Mouse (Mus musculus): Measurements from ENCODE around the gene Elp5. TPM values are rescaled to one million over a fixed set of nuclear protein-coding genes. Genes with fewer than 3 reads are reported as not detected.

The Elp5 gene
- total and polyA plus RNA-seq, 3 experiments, result 95.9 to 177 (median 119) TPM

DNA sequence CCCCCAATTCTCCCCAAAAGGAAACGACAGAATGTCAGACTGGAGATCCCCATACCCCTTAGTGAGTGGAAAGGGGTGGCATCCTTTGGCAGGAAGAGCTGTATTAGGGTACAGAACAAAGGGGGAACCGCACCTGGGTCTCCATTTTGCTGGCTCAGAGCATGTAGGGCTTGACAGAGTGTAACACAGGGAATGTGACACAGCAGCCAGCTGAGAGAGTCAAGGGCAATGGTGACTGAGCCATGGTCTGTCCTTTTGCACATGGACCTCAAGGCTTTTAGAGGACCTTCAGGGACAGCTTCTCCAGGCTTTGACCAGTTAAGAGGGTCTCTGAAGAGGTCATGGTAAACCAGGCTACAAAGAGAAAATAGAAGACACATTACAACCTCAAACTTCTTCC lies 7.4 kb downstream of the Elp5 start:
- Histone ChIP-seq H3K9me3 (replicated peaks; ENCODE audit: low read length) (peaks cover 2% of the 10 kb centered on the region), H3K79me2 (replicated peaks; ENCODE audit: control insufficient read depth, extremely low read depth, insufficient read depth, poor library complexity, severe bottlenecking) (peaks cover 16% of the 10 kb centered on the region), H3K4me1 (ENCODE audit: control insufficient read depth in 1 of 2, insufficient read depth in 2 of 2) (peaks cover 12 to 44% of the 10 kb centered on the region in 2 experiments), H3K36me3 (replicated peaks in 1 of 2; ENCODE audit: control insufficient read depth in 1 of 2, insufficient read depth in 1 of 2, low read length in 1 of 2) (peaks cover 47 to 75% of the 10 kb centered on the region in 2 experiments), H3K27me3 (replicated peaks) (no peaks in the 10 kb centered on the region), H3K4me2 (ENCODE audit: insufficient read depth, low read depth, poor library complexity, severe bottlenecking) (no peak overlapping the region), H3K9ac (ENCODE audit: insufficient read depth, low read depth) (no peak overlapping the region), H3K4me3 (replicated peaks in 1 of 3; ENCODE audit: low read depth in 2 of 3, low read length in 2 of 3, poor library complexity in 1 of 3) (no peak overlapping the region), H3K27ac (ENCODE audit: insufficient read depth, low read depth) (no peak overlapping the region)
- no peak for DNase-seq (ENCODE audit: extremely low read depth)
- dilution Hi-C loops (cut with MboI; ENCODE audit: extremely low pct_ligation_motif_present, extremely low pct_unique_long_range_greater_than_20kb, low sequenced_read_pairs) (no loop called here), in situ Hi-C loops (cut with MboI; ENCODE audit: low pct_ligation_motif_present, low pct_unique_long_range_greater_than_20kb, low sequenced_read_pairs) (no loop called here)
- TF ChIP-seq PAX5 (IDR thresholded peaks at IDR 0.05; ENCODE audit: low read length), result no peak
- TF ChIP-seq MAZ (IDR thresholded peaks at IDR 0.05; ENCODE audit: low read depth, low read length), result no peak
- TF ChIP-seq HCFC1 (IDR thresholded peaks at IDR 0.05; ENCODE audit: low read depth, low read length), result no peak
- TF ChIP-seq BHLHE40 (IDR thresholded peaks at IDR 0.05; ENCODE audit: low read depth, low read length), result no peak
- TF ChIP-seq TCF12 (IDR thresholded peaks at IDR 0.05; ENCODE audit: low read depth, low read length), result no peak
- TF ChIP-seq ZMIZ1 (IDR thresholded peaks at IDR 0.05; ENCODE audit: low read depth, low read length), result no peak
- TF ChIP-seq USF2 (conservative IDR thresholded peaks at IDR 0.05; ENCODE audit: low read depth, low read length), result no peak
- no peak for TF ChIP-seq TBP (conservative IDR thresholded peaks at IDR 0.05; ENCODE audit: low read depth, low read length)
- TF ChIP-seq RCOR1 (conservative IDR thresholded peaks at IDR 0.05; ENCODE audit: low read depth, low read length), result no peak
- TF ChIP-seq ZC3H11A (IDR thresholded peaks at IDR 0.05; ENCODE audit: low read depth, low read length), result no peak
- TF ChIP-seq CHD2 (IDR thresholded peaks at IDR 0.05; ENCODE audit: low read length), result no peak
- TF ChIP-seq RAD21 (IDR thresholded peaks at IDR 0.05; ENCODE audit: low read depth, low read length), result no peak
- no peak for TF ChIP-seq MAFK (IDR thresholded peaks at IDR 0.05; ENCODE audit: insufficient replicate concordance, low read length)
- no peak for TF ChIP-seq JUN (IDR thresholded peaks at IDR 0.05; ENCODE audit: insufficient read depth, low read depth, low read length)
- TF ChIP-seq ZNF384 (IDR thresholded peaks at IDR 0.05; ENCODE audit: low read depth, low read length), result no peak
- no peak for TF ChIP-seq MXI1 (IDR thresholded peaks at IDR 0.05; ENCODE audit: low read depth, low read length)
- TF ChIP-seq POLR2AphosphoS2 (IDR thresholded peaks at IDR 0.05; ENCODE audit: low read depth, low read length), result no peak
- no peak for TF ChIP-seq KAT2A (IDR thresholded peaks at IDR 0.05; ENCODE audit: insufficient replicate concordance, low read length)
- no peak for TF ChIP-seq EP300 (IDR thresholded peaks at IDR 0.05; ENCODE audit: low read length)
- no peak for TF ChIP-seq ELF1 (IDR thresholded peaks at IDR 0.05; ENCODE audit: low read depth, low read length)

DNA sequence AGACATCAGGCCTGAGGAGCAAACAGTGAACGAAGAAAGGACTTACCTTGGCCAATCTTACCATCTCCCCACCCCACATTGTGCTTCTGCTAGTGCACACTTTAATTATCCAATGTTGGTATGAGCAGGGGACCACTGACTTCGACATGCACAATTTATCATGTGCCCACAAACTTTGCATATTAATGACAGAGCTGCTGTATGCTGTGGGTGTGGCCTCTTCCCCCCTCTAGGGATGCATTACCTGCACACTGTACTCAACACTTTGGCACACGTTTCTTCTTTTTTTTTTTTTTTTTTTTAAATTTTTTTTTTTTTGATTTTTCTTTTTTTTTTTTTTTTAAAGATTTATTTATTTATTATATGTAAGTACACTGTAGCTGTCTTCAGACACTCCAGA lies 11.5 kb downstream of the Elp5 start:
- Histone ChIP-seq H3K9me3 (replicated peaks; ENCODE audit: low read length) (peaks cover 12% of the 10 kb centered on the region), H3K4me1 (ENCODE audit: control insufficient read depth in 1 of 2, insufficient read depth in 2 of 2) (peaks cover 14 to 49% of the 10 kb centered on the region in 2 experiments), H3K27me3 (replicated peaks) (no peaks in the 10 kb centered on the region), H3K36me3 (replicated peaks in 1 of 2; ENCODE audit: control insufficient read depth in 1 of 2, insufficient read depth in 1 of 2, low read length in 1 of 2) (peaks cover 44 to 73% of the 10 kb centered on the region in 2 experiments), H3K4me3 (replicated peaks in 1 of 3; ENCODE audit: low read depth in 2 of 3, low read length in 2 of 3, poor library complexity in 1 of 3) (peak overlapping the region in 1 of 3 experiments; percentile 1), H3K79me2 (replicated peaks; ENCODE audit: control insufficient read depth, extremely low read depth, insufficient read depth, poor library complexity, severe bottlenecking) (0 out of 2 replicates have a peak, but pooled peaks cover 2% of the 10 kb centered on the region), H3K27ac (ENCODE audit: insufficient read depth, low read depth) (peak overlapping the region; percentile 81), H3K9ac (ENCODE audit: insufficient read depth, low read depth) (no peak overlapping the region), H3K4me2 (ENCODE audit: insufficient read depth, low read depth, poor library complexity, severe bottlenecking) (peak overlapping the region; percentile 52)
- DNase-seq (ENCODE audit: extremely low read depth), result peak; percentile 66
- in situ Hi-C loops (cut with MboI; ENCODE audit: low pct_ligation_motif_present, low pct_unique_long_range_greater_than_20kb, low sequenced_read_pairs), result no loop called here
- dilution Hi-C loops (cut with MboI; ENCODE audit: extremely low pct_ligation_motif_present, extremely low pct_unique_long_range_greater_than_20kb, low sequenced_read_pairs), result no loop called here
- TF ChIP-seq CHD2 (IDR thresholded peaks at IDR 0.05; ENCODE audit: low read length) (no peak), ZNF384 (IDR thresholded peaks at IDR 0.05; ENCODE audit: low read depth, low read length) (peak; percentile 65)
